Mouse (Mus musculus) embryonic facial prominence, embryonic 12.5 days (tissue): ENCODE measurements at regions not wholly inside any gene's neighbourhood (a gene's known extent, or its start where the extent isn't known, plus 50 kb on each side); places are given as distances from the start of the nearest gene placed in this dataset.

Experiments
- ATAC-seq: fragments of 200-750 bp; cut with Nextera tagmentation; 2 replicates; pipeline ENCODE4 v1.8.0; 2017; ENCODE audit not compliant: insufficient number of reproducible peaks, insufficient read depth, low FRiP score, low TSS enrichment
- H3K27ac ChIP-seq: fragments of 300-500 bp; sonication (generic); 2 replicates; pipeline ENCODE4 v1.5.1; 2016; ENCODE audit warnings: mild to moderate bottlenecking
- H3K27me3 ChIP-seq: fragments of 300-500 bp; sonication (generic); 2 replicates; pipeline ENCODE4 v1.6.1; 2016; ENCODE audit warnings: mild to moderate bottlenecking, moderate library complexity
- H3K36me3 ChIP-seq: fragments of 300-500 bp; sonication (generic); 2 replicates; pipeline ENCODE4 v1.6.1; 2016; ENCODE audit warnings: mild to moderate bottlenecking
- H3K4me1 ChIP-seq: fragments of 300-500 bp; sonication (generic); 2 replicates; pipeline ENCODE4 v1.6.1; 2016
- H3K4me2 ChIP-seq: fragments of 300-500 bp; sonication (generic); replicated peaks from 2 replicates; pipeline ENCODE4 v1.6.1; 2016; ENCODE audit warnings: mild to moderate bottlenecking, moderate library complexity
- H3K4me3 ChIP-seq: fragments of 300-500 bp; sonication (generic); 2 replicates; pipeline ENCODE4 v1.5.1; 2016; ENCODE audit warnings: mild to moderate bottlenecking
- H3K9ac ChIP-seq: fragments of 300-500 bp; sonication (generic); 2 replicates; pipeline ENCODE4 v1.6.1; 2016; ENCODE audit warnings: mild to moderate bottlenecking, moderate library complexity
- H3K9me3 ChIP-seq: fragments of 300-500 bp; sonication (generic); 2 replicates; pipeline ENCODE4 v1.6.1; 2016; ENCODE audit warnings: mild to moderate bottlenecking, moderate library complexity
- WGBS: fragments of 180-500 bp; shearing (Covaris S2); methylation state at CpG from one replicate; pipeline ENCODE4 v1.1.7; 2016; 5-methylcytosine and 5-hydroxymethylcytosine counted together

DNA sequence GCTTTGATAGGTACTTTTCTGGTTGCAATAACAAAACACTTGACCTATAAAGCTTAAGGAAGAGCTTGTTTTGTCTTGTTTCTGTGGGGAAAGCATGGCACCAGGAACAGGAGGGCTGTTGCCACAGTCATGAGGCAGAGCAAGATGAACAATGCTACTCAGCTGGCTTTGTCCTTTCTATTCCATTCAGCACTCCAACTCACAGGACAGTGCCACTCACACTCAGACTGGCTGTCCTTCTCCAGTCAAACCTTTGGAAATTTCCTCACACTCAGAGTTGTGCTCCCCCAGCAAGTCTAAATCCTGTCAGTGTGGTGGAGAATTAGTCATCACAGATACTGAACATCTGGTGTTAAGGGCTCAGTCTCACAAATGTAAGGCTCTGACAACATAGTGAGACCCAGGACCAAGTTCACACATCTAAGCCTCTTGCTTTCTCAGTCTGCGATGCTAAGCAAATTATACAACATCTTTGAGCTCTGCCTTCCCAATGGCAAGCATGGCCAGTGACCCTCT is 183.0 kb upstream of the Tmtc1 start:
- no peak overlapping the region for H3K4me2 ChIP-seq
- no peak overlapping the region for H3K27ac ChIP-seq
- H3K36me3 ChIP-seq: no peaks in the 10 kb centered on the region
- no peak overlapping the region for H3K4me3 ChIP-seq
- no peak for ATAC-seq
- H3K9ac ChIP-seq: no peak overlapping the region
- H3K9me3 ChIP-seq: no peaks in the 10 kb centered on the region
- no peaks in the 10 kb centered on the region for H3K27me3 ChIP-seq
- no peaks in the 10 kb centered on the region for H3K4me1 ChIP-seq
- 97% methylated on average over 1 of the region's 1 CpGs for WGBS

DNA sequence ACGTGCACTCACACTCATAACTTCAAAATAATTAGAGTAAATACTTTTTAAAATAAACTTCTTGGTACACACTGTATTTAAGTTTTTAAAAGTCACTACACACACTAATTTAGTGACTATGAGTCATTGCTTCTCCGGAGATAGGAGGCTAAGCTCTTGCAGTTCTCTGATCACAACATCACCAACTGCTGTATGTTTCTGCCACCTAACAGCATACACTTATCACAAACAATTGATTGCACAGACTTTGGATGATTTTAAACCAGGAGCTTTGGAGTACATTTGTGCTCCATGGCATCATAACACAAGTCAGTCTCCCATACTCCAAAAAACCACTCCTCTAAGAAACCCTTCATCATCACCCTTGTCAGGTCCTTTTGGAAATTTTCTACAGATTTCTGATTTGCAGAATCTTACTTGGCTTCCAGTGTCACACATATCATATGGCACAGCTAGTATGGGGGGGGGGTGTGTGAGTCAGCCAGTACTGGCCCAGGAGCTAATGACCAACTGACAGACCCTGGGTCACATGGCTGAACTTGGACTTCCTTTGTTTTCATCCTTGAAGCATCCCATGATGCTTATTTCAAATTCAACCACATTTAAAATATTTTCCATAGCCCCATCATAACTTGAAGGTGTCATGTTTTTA is 179.1 kb upstream of the Tmtc1 start:
- no peaks in the 10 kb centered on the region for H3K36me3 ChIP-seq
- H3K4me2 ChIP-seq: no peak overlapping the region
- no peak overlapping the region for H3K9ac ChIP-seq
- WGBS: 92% methylated on average over 2 of the region's 2 CpGs
- H3K4me1 ChIP-seq: no peaks in the 10 kb centered on the region
- no peak for ATAC-seq
- no peak overlapping the region for H3K4me3 ChIP-seq
- H3K9me3 ChIP-seq: no peaks in the 10 kb centered on the region
- no peaks in the 10 kb centered on the region for H3K27me3 ChIP-seq
- H3K27ac ChIP-seq: no peak overlapping the region

DNA sequence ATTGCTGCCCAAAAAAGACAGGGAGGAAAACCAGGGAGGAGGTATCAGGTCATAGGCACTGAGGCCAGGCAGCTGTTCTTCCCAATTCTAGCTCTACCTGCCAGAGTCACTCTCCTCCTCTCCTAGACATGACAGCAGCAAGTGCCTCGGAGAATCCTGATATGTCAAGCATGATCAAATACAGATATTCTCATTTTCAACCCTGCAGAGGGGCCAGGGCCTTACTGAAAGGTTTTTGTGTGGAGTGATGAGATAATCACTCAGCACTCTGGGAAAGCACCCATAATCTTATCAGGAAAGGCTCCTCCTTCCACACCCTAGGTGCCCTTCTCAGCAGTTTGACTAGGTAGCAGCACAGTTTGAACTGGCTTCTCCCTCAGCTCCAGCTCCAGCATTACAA is 175.8 kb upstream of the Tmtc1 start:
- no peak overlapping the region for H3K9ac ChIP-seq
- ATAC-seq: no peak
- H3K4me3 ChIP-seq: no peak overlapping the region
- 0 out of 2 replicates have a peak, but pooled peaks cover 4% of the 10 kb centered on the region for H3K4me1 ChIP-seq
- no peaks in the 10 kb centered on the region for H3K9me3 ChIP-seq
- WGBS: 41% methylated on average over 1 of the region's 1 CpGs
- no peak overlapping the region for H3K4me2 ChIP-seq
- H3K36me3 ChIP-seq: no peaks in the 10 kb centered on the region
- no peaks in the 10 kb centered on the region for H3K27me3 ChIP-seq
- no peak overlapping the region for H3K27ac ChIP-seq

DNA sequence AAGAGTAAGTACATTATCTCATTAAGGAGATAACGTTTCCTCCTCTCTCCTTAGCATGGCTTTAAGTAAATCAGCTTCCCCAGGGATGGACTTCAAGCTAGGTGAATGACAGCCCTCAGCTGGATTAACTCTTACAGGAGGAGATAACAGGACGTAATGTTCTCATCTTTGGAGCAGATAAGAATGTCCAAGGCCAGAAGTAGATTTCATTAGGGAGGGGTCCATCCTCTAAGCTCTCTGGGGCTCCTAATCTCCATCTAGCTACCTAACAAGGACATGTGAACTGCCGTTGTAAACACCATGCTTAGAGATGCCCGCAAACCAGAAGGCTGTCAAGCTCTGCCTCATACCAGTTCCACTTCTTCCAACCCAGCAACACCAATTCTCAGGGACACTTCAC is 171.7 kb upstream of the Tmtc1 start:
- no peak for ATAC-seq
- Histone ChIP-seq H3K27me3 (no peaks in the 10 kb centered on the region), H3K4me1 (0 out of 2 replicates have a peak, but pooled peaks cover 4% of the 10 kb centered on the region), H3K36me3 (no peaks in the 10 kb centered on the region), H3K9me3 (no peaks in the 10 kb centered on the region), H3K9ac (no peak overlapping the region), H3K4me3 (no peak overlapping the region), H3K27ac (no peak overlapping the region), H3K4me2 (no peak overlapping the region)
- WGBS: 25% methylated on average over 4 of the region's 4 CpGs

DNA sequence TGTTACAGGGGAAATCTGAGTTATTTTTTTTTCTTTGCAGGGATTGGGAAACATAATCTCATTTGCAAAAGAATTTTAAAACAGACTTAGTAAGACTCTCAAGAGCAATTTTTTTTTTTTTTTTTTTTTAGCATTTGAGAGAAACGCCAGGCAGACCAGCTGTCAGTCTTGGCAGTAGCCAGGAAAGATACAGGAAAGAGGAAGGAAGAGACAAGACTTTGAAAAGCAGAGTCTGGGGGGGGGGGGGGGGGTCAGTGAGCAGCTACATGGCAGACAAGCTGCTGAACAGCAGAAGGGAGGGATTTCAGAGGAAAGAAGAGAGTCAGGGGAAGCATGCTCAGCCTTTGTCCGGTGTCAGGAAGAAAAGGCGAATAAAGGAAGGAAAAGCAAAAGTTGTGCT is 171.3 kb upstream of the Tmtc1 start:
- Histone ChIP-seq H3K9me3 (no peaks in the 10 kb centered on the region), H3K4me1 (0 out of 2 replicates have a peak, but pooled peaks cover 4% of the 10 kb centered on the region), H3K36me3 (no peaks in the 10 kb centered on the region), H3K27me3 (no peaks in the 10 kb centered on the region), H3K4me2 (no peak overlapping the region), H3K9ac (no peak overlapping the region), H3K4me3 (no peak overlapping the region), H3K27ac (no peak overlapping the region)
- no peak for ATAC-seq
- 24% methylated on average over 3 of the region's 3 CpGs for WGBS

DNA sequence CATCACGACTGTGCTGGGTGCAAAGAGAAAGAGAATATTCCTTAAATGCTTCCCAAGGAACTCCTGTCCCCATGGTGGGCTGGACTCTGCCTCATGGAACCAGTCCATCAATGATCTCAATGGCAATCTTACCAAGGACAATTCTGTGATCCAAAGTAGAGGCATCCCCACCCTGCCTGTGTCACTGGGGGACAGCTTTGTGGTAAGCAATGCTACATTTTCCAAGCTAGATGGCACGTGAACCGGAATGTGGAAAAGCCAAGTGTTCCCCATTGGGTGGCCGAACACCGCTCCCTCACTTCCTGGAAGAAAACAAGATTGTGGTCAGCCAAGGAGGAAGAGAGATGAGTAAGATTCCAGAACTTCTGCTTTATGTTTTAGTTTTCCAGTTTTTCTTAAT is 164.7 kb upstream of the Tmtc1 start:
- Histone ChIP-seq H3K4me3 (no peak overlapping the region), H3K9ac (no peak overlapping the region), H3K9me3 (no peaks in the 10 kb centered on the region), H3K4me2 (no peak overlapping the region), H3K36me3 (no peaks in the 10 kb centered on the region), H3K27ac (no peak overlapping the region), H3K27me3 (no peaks in the 10 kb centered on the region), H3K4me1 (no peaks in the 10 kb centered on the region)
- ATAC-seq: no peak
- WGBS: 84% methylated on average over 5 of the region's 5 CpGs

DNA sequence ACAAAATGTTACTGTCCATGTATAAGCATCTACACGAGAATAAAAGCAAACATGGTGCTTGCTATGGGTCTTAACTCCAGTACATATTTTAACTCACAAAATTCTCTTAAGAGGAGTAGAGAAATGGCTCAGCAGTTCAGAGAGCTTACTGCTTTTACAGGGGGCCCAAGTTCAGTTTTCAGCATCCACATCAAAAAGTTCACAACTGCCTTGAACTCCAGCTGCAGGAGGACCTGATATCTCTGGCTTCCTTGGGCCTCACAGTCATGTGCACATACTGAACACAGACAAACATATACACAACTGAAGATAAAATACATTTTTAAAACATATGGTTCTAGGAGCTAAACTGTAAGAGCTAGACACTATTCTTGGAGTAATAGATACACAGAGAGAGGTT is 161.0 kb upstream of the Tmtc1 start:
- H3K4me1 ChIP-seq: no peaks in the 10 kb centered on the region
- no peak for ATAC-seq
- no peak overlapping the region for H3K9ac ChIP-seq
- no peaks in the 10 kb centered on the region for H3K36me3 ChIP-seq
- 81% methylated on average over 1 of the region's 1 CpGs for WGBS
- no peaks in the 10 kb centered on the region for H3K9me3 ChIP-seq
- H3K27me3 ChIP-seq: no peaks in the 10 kb centered on the region
- no peak overlapping the region for H3K4me2 ChIP-seq
- H3K4me3 ChIP-seq: no peak overlapping the region
- H3K27ac ChIP-seq: no peak overlapping the region

DNA sequence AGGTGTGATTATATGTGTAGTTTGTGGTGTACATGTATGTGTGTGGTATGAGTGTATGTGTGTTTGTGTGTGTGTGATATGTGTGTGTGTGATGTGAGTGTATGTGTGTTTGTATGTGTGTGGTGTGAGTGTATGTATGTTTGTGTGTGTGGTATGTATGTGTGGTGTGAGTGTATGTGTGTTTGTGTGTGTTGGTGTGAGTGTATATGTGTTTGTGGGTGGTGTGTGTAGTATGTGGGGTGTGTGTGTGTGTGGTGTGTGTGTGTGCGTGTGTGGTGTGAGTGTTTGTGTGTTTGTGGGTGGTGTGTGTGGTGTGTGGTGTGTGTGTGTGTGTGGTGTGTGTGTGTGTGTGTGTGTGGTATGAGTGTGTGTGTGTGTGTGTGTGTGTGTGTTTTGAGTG is 160.6 kb upstream of the Tmtc1 start:
- ATAC-seq: no peak

DNA sequence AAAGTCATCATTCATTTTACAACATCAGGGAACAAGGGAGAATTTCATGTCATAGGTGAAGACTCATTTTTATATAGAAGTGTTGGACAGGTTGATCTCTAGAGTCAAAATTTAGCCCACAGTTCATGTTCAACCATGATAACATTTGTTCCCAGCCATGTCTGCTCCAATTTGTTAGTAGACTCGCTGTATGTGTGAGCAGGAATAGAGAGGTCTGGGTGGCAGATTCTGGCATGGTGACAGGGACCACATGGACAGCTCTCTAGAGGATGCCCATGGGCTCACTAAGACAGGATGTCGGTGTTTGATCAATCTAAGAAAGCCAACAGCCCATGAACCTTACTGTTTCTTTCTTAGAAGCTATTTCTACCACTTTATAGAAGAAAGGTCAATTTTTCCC is 159.7 kb upstream of the Tmtc1 start:
- Histone ChIP-seq H3K36me3 (no peaks in the 10 kb centered on the region), H3K4me2 (no peak overlapping the region), H3K9me3 (no peaks in the 10 kb centered on the region), H3K27me3 (no peaks in the 10 kb centered on the region), H3K9ac (no peak overlapping the region), H3K4me1 (0 out of 2 replicates have a peak, but pooled peaks cover under 1% of the 10 kb centered on the region), H3K27ac (no peak overlapping the region), H3K4me3 (no peak overlapping the region)
- no peak for ATAC-seq
- 78% methylated on average over 2 of the region's 2 CpGs for WGBS

More for the DNA sequence above, 160.6 kb upstream of the Tmtc1 start:
- Histone ChIP-seq H3K9ac (peak overlapping the region; percentile 11; the same call in 1 of the 2 replicates), H3K27me3 (no peaks in the 10 kb centered on the region), H3K9me3 (no peaks in the 10 kb centered on the region), H3K4me2 (no peak overlapping the region), H3K27ac (no peak overlapping the region), H3K4me1 (no peaks in the 10 kb centered on the region), H3K36me3 (no peaks in the 10 kb centered on the region), H3K4me3 (no peak overlapping the region)
- whole genome bisulfite sequencing: 0% methylated on average over 1 of the region's 1 CpGs

DNA sequence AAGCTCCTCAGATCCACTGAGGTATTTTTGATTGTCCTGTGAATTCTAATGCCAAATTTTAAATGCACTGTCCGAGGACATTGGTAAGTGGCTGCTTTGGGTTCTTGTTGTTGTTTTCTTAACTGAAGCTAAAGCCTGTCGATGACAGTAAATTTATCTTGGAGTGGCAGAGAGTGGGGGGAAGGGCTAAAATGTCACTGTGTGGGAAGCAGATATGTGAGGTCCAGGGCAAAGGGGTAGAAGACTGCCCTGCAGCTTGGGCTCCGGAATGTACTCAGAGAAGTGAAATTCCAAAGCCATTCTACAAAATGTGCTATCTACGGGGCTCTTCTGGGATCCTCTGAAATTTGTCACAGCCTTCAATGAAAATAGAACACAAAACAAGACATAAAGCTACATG is 159.3 kb upstream of the Tmtc1 start:
- Histone ChIP-seq H3K36me3 (no peaks in the 10 kb centered on the region), H3K4me1 (peaks cover 5% of the 10 kb centered on the region), H3K9ac (no peak overlapping the region), H3K4me2 (no peak overlapping the region), H3K4me3 (no peak overlapping the region), H3K9me3 (no peaks in the 10 kb centered on the region), H3K27ac (no peak overlapping the region), H3K27me3 (no peaks in the 10 kb centered on the region)
- ATAC-seq: no peak
- 72% methylated on average over 4 of the region's 4 CpGs for WGBS

DNA sequence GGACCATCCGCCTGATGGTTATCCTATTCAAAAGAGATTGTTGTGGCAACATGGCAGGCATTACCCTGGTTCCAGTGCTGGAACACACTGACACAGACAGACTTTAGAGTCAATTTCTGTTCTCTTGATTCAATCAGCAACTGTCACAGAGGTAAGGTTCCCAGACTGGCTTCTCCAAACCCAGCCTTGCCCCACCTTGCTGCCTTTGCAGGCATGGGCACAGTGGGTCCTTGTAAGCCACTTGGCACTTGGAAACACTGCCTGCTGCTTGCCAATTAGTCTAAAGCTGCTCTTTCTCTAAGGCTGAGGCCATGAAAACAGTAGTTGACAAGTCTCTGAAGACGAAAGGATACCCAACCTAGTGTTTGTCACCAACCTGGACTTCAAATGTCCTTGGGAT is 158.7 kb upstream of the Tmtc1 start:
- 84% methylated on average over 2 of the region's 2 CpGs for WGBS
- Histone ChIP-seq H3K27me3 (no peaks in the 10 kb centered on the region), H3K9ac (no peak overlapping the region), H3K36me3 (no peaks in the 10 kb centered on the region), H3K4me3 (no peak overlapping the region), H3K4me2 (no peak overlapping the region), H3K9me3 (no peaks in the 10 kb centered on the region), H3K27ac (no peak overlapping the region), H3K4me1 (peaks cover 7% of the 10 kb centered on the region)
- no peak for ATAC-seq

DNA sequence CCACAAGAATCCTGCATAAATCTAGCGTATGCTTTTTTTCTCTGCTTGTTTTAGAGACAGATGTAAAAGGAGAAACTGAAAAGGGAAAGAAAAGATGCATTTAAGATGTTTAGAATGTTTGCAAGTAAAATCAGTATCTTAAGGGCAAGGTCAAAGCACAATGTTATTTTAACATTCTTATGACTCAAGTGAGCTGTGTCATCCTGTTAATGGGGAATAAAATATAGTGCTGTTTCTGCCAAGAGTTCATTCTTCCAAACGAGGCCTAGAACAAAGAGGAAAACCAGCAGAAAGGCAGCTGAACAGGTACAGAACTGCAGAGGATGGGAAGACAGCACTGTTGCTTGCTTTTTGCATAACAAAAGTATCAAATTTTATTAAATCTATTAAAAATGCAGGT is 156.7 kb upstream of the Tmtc1 start:
- Histone ChIP-seq H3K9me3 (no peaks in the 10 kb centered on the region), H3K4me3 (no peak overlapping the region), H3K27ac (no peak overlapping the region), H3K4me2 (no peak overlapping the region), H3K36me3 (no peaks in the 10 kb centered on the region), H3K4me1 (peaks cover 7% of the 10 kb centered on the region), H3K9ac (no peak overlapping the region), H3K27me3 (no peaks in the 10 kb centered on the region)
- 59% methylated on average over 2 of the region's 2 CpGs for WGBS
- ATAC-seq: no peak
